Mouse (Mus musculus) cortical plate, adult 2 months (tissue): ENCODE measurements around the gene Kri1. TPM values are rescaled to one million over a fixed set of nuclear protein-coding genes. Genes with fewer than 3 reads are reported as not detected.
A peak's percentile ranks its signal among the peaks of the same experiment; 100 is the strongest.
"Not testable (repeated sequence)": the region's sequence is repeated elsewhere in the genome, so short reads cannot be mapped to it uniquely, and the experiment has no call there.

Experiments used
- H3K27ac ChIP-seq: fragments of 200-500 bp; 2 replicates; pipeline ENCODE4 v1.5.1; 2012; ENCODE audit warnings: low read length, control low read depth, inconsistent platforms; ENCODE audit not compliant: insufficient read depth
- H3K4me1 ChIP-seq: fragments of 200-500 bp; 2 replicates; pipeline ENCODE4 v1.6.1; 2011; ENCODE audit warnings: low read length; ENCODE audit not compliant: control insufficient read depth, insufficient read depth
- H3K4me3 ChIP-seq: fragments of 200-500 bp; 2 replicates; pipeline ENCODE4 v1.5.1; 2011; ENCODE audit warnings: mild to moderate bottlenecking, low read length, control low read depth; ENCODE audit not compliant: insufficient read depth
- CTCF ChIP-seq: fragments of 200-500 bp; IDR thresholded peaks from 2 replicates; pipeline ENCODE4 v1.5.1; 2011; ENCODE audit warnings: mild to moderate bottlenecking, control low read depth, low read length; ENCODE audit not compliant: insufficient read depth; ENCODE audit errors: extremely low read depth
- POLR2A ChIP-seq: fragments of 200-500 bp; IDR thresholded peaks from 2 replicates; pipeline ENCODE4 v1.6.1; 2011; ENCODE audit warnings: mild to moderate bottlenecking, low read length, control low read depth; ENCODE audit not compliant: insufficient read depth; ENCODE audit errors: extremely low read depth
- polyA plus RNA-seq: library from polyadenylated mRNA; depleted of rRNA; stranded (reverse); fragments of >200 nt; gene quantifications from 2 replicates; pipeline ENCODE4 v1.2.3, GENCODE M21; 2012

Kri1 gene
- polyA plus RNA-seq, 1 experiment, result 42.6 TPM

GRCm38 (mm10) chr9:21316696-21317095, 28.9 kb upstream of the Kri1 start:
- Histone ChIP-seq H3K4me1 (peaks cover 2% of the 10 kb centered on the region; the same call in 1 of the 2 replicates), H3K4me3 (no peak overlapping the region), H3K27ac (no peak overlapping the region)
- no peak for TF ChIP-seq POLR2A
- TF ChIP-seq CTCF, result no peak

- Histone ChIP-seq H3K4me1 (peaks cover 2% of the 10 kb centered on the region; the same call in 1 of the 2 replicates), H3K27ac (no peak overlapping the region), H3K4me3 (no peak overlapping the region)
- TF ChIP-seq CTCF (no peak), POLR2A (no peak)
Observed at GRCm38 (mm10) chr9:21315421-21315820, 27.7 kb upstream of the Kri1 start.

- TF ChIP-seq CTCF (no peak), POLR2A (no peak)
- H3K4me1 ChIP-seq, result peaks cover 2% of the 10 kb centered on the region; the same call in 1 of the 2 replicates
- no peak overlapping the region for H3K4me3 ChIP-seq
- no peak overlapping the region for H3K27ac ChIP-seq
Observed at GRCm38 (mm10) chr9:21314367-21315140, 26.8 kb upstream of the Kri1 start.

- Histone ChIP-seq H3K4me1 (peaks cover 2% of the 10 kb centered on the region; the same call in 1 of the 2 replicates), H3K4me3 (no peak overlapping the region), H3K27ac (no peak overlapping the region)
- peak; percentile 83 for TF ChIP-seq CTCF
- no peak for TF ChIP-seq POLR2A
Observed at GRCm38 (mm10) chr9:21313394-21313793, 25.6 kb upstream of the Kri1 start.

GRCm38 (mm10) chr9:21312134-21312533, 24.4 kb upstream of the Kri1 start, which contains the start of gene Ap1m2:
Gene Ap1m2, minus strand, starts transcription at chr9:21312337.
- peaks cover 2% of the 10 kb centered on the region; the same call in 1 of the 2 replicates for H3K4me1 ChIP-seq
- H3K4me3 ChIP-seq, result peak within 1 kb of the TSS; percentile 37
- H3K27ac ChIP-seq, result no peak within 1 kb of the TSS
- TF ChIP-seq POLR2A, result no peak
- TF ChIP-seq CTCF, result no peak

- Histone ChIP-seq H3K4me3 (peak overlapping the region; percentile 37; the same call in 1 of the 2 replicates), H3K27ac (no peak overlapping the region), H3K4me1 (peaks cover 2% of the 10 kb centered on the region; the same call in 1 of the 2 replicates)
- TF ChIP-seq POLR2A, result no peak
Observed at GRCm38 (mm10) chr9:21311695-21312094, 23.9 kb upstream of the Kri1 start.

- Histone ChIP-seq H3K4me3 (no peak overlapping the region), H3K4me1 (peaks cover 2% of the 10 kb centered on the region; the same call in 1 of the 2 replicates), H3K27ac (no peak overlapping the region)
- TF ChIP-seq CTCF (no peak), POLR2A (no peak)
Observed at GRCm38 (mm10) chr9:21309150-21309741, 21.5 kb upstream of the Kri1 start.

- no peak overlapping the region for H3K27ac ChIP-seq
- H3K4me1 ChIP-seq, result no peaks in the 10 kb centered on the region
- TF ChIP-seq CTCF, result no peak
- TF ChIP-seq POLR2A, result no peak
- no peak overlapping the region for H3K4me3 ChIP-seq
Observed at GRCm38 (mm10) chr9:21305065-21305464, 17.3 kb upstream of the Kri1 start.

GRCm38 (mm10) chr9:21299014-21299413, 11.2 kb upstream of the Kri1 start:
- TF ChIP-seq POLR2A (no peak), CTCF (no peak)
- H3K27ac ChIP-seq, result no peak overlapping the region
- H3K4me3 ChIP-seq, result no peak overlapping the region
- H3K4me1 ChIP-seq, result no peaks in the 10 kb centered on the region

GRCm38 (mm10) chr9:21292271-21292670, 4.5 kb upstream of the Kri1 start:
- no peak overlapping the region for H3K27ac ChIP-seq
- H3K4me1 ChIP-seq, result peaks cover 2% of the 10 kb centered on the region; the same call in 1 of the 2 replicates
- no peak for TF ChIP-seq POLR2A
- TF ChIP-seq CTCF, result no peak
- H3K4me3 ChIP-seq, result no peak overlapping the region

- not testable (repeated sequence) for H3K4me1 ChIP-seq, H3K4me3 ChIP-seq, H3K27ac ChIP-seq
Observed at GRCm38 (mm10) chr9:21291868-21292267, 4.1 kb upstream of the Kri1 start.
